Mouse (Mus musculus): ENCODE data around the gene Cabp2.
A peak's percentile ranks its signal among the peaks of the same experiment; 100 is the strongest.

Gene Cabp2

GRCm38 (mm10) chr19:4083826-4084225 is 2.4 kb downstream of the Cabp2 start:
- no peak for DNase-seq

DNA sequence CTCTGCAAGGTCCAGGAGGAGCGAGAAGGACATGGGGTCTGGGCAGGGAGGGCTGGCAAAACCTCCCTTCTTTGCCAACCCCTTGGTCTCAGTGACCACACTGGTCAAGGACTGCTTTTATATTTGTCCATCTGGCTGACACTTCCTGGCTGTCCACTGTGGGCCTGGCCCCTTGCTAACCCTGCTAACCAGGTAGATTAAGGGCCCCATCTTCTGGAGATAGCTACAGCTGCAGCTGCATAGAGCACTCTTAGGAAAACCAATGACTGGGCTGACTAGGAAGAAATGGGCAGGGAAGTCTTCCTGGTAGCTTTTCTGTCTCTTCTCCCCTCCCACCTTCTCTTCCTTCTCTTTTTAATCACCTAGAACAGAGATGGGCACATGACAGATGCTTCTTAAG is 3.6 kb downstream of the Cabp2 start:
- peak; percentile 55 for DNase-seq

DNA sequence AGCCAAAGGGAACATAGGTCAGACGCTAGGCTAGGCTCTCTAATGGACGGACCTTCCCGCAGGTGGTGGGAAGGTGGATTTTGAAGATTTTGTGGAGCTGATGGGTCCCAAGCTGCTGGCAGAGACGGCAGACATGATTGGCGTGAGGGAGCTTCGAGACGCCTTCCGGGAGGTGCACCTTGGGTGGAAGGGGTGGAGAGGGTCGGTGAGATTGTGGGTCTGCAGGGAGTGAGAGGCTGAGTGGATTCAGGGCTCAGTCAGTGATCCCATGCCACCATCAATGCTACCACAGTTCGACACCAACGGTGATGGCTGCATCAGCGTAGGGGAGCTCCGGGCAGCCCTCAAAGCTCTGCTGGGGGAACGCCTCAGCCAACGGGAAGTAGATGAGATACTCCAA is 4.8 kb downstream of the Cabp2 start:
- no peak for DNase-seq

DNA sequence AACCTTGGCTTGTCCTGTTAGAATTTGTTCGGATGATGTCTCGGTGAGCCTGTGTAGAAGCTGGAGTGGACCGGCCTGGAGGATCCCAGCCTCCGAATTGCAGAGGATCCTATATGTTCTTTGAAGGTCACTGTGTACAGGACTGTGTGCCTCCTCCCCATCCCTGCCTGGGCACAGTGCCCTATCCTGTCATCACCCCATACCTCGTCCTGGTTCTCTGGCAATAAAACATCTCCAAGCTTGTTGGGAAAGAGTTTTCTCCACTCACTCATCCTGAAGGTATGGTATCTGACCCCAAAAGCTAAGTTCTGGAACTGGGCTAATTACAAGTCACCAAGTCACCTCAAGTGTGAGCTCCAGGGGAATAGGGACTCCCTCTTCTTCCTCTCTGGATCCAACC is 5.7 kb downstream of the Cabp2 start:
- no peak for DNase-seq

GRCm38 (mm10) chr19:4088146-4088545 is 6.8 kb downstream of the Cabp2 start:
- DNase-seq, result no peak

DNA sequence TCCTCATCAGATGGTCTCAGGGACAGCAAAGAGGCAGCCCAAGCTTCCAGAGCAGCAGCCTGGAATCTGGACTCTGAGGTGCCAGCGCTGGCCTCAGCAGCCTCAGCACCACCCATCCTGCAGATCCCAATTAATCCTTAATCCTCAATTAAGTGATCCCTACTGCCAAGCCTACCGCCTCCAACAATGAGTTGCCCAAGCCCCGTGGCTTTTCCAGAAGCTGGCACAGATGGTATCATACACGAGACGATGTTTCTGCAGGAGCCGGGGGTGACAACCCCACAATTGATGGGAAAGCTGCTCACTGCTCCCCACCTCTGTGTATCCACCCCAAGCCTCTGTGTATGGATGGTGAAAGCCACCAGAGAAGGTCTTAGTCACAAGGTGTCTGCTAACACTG is 7.8 kb downstream of the Cabp2 start:
- no peak for DNase-seq

DNA sequence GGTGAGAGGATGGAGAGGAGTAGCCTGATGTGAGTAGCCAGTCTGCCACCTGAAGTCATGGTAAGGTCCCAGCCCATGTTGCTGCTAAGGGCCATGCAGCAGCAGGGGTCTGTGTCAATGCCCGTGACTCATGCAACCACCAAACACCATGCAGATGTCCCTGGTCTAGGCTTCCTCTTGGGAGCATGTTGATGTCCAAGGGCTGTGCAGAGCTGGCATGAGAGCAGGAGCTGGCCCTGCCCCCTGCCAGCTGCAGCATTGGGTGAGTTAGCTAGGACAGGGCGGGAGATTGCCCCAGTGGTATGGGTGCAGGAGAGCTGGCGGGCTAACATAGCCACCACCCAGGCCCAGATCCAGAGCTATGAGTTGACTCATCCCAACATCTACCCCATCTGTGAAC is 9.1 kb downstream of the Cabp2 start:
- no peak for DNase-seq

- no peak for DNase-seq
Observed at GRCm38 (mm10) chr19:4091383-4091782, 10.0 kb downstream of the Cabp2 start.

GRCm38 (mm10) chr19:4092750-4093149 is 11.4 kb downstream of the Cabp2 start:
- DNase-seq, result no peak

- DNase-seq, result no peak
Observed at GRCm38 (mm10) chr19:4093772-4094171, 12.4 kb downstream of the Cabp2 start.

DNA sequence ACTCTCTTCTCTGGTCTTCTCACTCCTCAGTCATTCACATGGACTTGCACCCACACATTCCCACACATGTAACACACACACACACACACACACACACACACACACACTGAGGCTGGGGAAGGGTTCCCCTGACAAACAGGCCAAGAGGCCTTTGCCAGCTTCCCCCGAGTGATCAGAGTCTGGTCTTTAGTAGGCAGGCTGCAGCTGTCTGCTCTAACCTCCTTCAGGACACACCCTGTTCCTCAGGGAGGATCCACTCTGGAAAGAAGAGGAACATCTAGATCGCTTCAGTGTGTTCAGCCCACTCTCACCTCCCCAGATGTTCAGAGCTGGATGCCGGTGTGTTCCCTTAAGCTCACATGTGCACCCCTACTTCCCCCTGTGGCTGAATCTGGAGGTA is 13.0 kb downstream of the Cabp2 start:
- DNase-seq, result no peak

DNA sequence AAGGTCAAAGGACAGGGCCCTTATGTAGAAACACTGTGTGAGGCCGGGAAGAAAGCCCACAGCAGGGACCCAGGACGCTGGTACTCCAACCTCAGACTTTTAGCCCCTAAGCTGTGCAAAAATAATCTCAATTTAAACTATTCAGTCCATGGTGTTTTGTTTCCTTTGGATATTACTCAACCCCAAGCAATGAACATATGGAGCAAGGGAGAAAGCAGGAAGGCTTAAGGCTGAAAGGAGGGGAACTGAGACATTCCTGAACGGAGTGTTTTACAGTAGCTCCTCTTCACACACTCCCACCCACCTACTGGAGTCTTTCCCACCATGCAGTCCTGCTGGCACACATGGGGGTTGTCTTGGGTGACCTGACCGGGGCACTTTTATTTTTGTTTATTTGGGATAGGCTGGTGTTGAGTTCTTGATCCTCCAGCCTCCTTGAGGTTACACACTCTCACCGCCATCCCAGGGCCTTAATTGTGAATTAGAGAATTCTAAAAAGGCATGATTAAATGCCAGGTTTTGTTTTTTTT is 13.5 kb downstream of the Cabp2 start:
- DNase-seq, result peak; percentile 55

- no peak for DNase-seq
Observed at GRCm38 (mm10) chr19:4095802-4096201, 14.4 kb downstream of the Cabp2 start.

DNA sequence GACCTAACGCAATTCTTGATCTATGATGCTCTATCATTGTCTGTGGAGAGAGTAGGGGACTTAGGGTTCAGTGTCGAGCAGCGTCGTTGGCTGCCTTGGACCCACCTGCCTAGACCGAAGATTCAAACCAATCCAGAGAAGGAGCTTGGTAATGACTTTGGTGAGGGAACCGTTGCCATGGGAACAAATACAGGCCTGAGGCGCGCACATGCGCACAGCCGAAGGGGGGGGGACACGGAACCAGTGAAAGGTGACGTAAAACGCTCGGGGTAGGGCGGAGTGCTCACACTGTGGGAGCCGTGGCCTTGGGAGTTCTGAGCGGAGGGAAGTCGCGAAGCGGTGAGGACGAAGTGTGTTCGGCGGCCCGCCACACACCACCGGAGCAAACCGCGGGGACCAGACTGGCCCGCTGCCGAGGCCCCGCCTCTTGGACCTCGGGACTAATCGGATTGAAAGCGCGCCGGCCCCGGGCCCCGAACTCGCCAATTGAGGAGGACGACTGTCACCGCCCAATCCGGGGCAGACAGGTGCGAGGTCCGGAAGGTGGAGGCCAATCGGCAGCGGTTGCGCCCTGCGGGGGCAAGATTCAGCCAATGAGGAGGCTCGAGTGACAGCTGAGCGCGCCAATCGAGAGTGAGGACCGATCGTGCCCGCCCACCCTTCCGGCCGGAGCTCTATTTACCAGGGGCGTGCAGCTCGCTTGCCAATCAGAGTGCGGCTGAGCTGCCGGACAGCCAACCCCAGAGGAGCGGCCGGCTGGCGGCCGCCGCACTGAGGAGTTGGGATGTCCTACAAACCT is 15.5 kb downstream of the Cabp2 start, which contains the start of gene Cdk2ap2:
Cdk2ap2 (plus strand) TSS at position 541 of the 799 bp plus-strand sequence.
- peak; percentile 100 for DNase-seq

DNA sequence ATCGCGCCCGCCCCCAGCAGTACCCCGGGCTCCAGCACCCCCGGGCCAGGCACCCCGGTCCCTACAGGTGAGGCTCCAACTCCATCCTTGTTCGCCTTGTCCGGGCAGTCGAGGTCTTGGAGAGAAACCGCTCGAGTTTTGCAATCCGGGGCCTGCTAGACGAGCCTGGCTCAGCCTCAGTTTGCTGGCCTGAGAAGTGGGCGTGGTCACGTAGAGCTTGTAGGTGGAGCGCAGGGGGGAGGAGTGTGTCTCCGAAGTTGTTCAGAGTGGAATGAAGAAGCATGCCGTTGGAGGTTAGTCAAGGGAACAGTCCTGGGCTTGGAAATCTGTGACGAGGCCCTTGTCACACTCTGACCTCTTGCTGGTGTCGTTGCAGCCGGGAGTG is 16.1 kb downstream of the Cabp2 start:
- peak; percentile 88 for DNase-seq

DNA sequence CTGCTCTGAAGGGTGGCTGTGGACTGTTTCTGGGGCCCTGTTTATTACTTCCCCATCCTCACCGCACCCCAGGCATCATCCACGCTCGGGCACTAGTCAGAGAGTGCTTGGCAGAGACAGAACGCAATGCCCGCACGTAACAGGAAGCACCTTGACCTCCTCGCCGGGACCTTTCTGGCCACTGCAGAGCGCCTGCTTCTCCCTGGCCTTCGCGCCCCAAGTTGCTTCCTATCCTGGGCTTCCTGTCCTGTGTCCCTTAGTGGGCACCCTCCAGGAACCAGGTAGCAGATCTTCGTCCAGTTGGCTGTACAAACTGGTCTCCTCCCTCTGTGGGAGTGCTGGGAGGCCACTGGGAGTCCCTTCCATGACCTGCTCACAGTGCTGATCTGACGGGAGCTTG is 17.0 kb downstream of the Cabp2 start:
- peak; percentile 59 for DNase-seq

GRCm38 (mm10) chr19:4099056-4099455 is 17.7 kb downstream of the Cabp2 start:
- DNase-seq, result peak; percentile 95

- peak; percentile 73 for DNase-seq
Observed at GRCm38 (mm10) chr19:4099837-4100717, 18.7 kb downstream of the Cabp2 start, which contains the start of gene Pitpnm1. Pitpnm1 (plus strand) TSS chr19:4099998.

DNA sequence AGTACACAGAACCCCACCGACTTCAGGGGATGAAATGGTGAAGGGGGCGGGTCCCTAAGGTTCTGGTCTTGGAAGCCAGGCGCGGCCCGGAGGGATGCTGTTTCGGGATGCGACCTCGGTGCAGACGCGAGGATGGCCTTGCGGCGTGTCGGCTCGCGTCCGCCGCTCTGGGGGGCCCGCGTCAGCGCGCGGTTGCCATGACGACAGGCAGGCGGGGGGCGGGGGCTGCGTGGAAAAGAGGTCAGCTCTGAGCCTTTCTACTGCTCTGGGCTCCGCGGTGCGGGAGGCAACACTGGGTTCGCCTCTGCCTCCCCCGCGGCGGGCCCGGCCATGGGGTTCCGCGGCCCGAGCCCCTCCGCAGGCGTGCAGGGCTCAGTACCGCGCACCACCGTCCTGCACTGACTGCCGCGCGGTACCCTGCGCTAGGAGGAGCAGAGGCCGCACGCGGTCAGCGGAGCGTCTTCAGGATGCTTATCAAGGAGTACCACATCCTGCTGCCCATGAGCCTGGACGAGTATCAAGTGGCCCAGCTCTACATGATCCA is 19.4 kb downstream of the Cabp2 start:
- peak; percentile 86 for DNase-seq

DNA sequence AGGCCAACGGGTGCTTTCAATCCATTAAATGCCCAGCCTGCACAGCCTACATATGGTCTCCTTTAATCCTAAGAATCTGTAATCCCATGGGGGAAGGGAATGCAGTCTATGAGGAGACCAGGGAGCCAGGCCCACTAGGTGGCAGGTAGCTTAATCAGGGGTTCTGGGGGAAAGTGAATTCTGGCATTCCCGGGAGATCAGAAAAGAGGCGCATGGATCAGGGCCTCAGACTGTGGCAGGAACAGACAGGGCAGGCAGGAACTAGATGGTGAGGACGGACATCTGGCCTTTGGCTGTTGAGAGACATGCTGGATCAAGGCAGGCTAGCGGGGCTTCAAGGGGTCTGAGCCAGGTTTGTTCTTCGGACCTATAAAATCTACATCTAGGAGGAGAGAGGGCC is 20.1 kb downstream of the Cabp2 start:
- peak; percentile 76 for DNase-seq

GRCm38 (mm10) chr19:4102049-4102448 is 20.7 kb downstream of the Cabp2 start:
- peak; percentile 57 for DNase-seq

DNA sequence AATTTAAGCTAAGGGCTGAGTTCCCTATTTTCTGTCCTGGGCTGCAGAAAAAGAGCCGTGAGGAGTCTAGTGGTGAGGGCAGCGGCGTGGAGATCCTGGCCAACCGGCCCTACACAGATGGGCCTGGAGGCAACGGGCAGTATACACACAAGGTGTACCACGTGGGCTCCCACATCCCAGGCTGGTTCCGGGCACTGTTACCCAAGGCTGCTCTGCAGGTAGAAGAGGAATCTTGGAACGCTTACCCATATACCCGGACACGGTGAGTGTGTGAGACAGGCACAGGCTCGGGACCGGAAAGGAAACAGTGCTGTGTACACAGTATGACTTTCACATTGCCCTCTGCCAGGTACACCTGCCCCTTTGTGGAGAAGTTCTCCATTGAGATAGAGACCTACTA is 21.2 kb downstream of the Cabp2 start:
- peak; percentile 83 for DNase-seq

DNA sequence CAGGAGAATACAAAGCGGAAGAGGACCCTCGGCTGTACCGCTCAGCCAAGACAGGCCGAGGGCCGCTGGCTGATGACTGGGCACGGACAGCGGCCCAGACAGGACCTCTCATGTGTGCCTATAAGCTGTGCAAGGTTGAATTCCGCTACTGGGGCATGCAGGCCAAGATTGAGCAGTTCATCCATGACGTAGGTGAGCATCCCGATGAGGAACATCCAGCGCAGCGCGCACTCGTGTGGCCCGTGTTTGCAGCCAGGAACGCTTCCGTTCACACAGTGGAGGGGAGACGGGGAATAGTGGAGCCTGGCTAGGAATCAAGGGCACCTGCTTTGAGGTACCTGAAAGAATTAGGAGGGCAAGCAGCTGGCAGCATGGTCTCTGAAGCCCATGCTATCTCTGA is 21.9 kb downstream of the Cabp2 start:
- DNase-seq, result no peak

All from cerebellum, adult 9-10 months (tissue).